Mouse (Mus musculus): Measurements from ENCODE around the gene Gpr176.

The Gpr176 gene

DNA sequence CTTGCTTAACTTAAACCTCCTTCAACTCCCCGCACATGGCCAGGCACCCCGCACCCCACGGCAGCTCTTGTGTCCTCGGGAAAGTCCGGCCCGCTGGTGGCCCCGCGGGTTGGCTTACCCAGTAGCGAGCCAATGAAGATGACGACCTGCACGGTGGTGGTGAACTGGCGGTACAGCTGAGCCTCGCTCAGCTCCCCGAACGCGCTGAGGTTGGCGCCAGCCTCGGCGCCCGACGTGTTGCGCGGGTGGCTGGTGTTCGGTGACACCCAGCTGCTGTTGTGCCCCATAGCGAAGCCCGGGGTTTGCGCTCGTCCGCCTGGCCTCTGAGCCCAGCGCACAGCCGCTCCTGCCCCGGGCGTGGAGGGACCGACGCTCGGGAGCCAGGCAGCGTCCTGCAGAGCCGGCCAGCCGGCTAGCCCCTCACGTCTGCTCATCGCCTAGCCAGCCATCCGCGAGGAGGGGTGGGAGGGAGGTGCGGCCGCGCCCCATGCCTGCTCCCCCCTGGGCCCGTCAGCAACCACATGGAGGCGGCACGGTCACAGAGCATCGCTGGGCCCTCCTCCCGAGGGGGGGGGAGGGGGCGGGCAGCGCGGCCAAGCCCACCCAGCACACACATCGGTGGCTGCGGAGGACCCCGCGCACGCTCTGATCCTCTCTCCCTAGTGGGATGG lies at the start of gene Gpr176:
Gene Gpr176 (minus strand): TSS at position 519 of the 671 bp plus-strand sequence.
- DNase-seq (ENCODE audit: extremely low read depth, low read depth, low spot score): no peak

GRCm38 (mm10) chr2:118422385-118422784 lies 49.2 kb upstream of the Gpr176 start:
- DNase-seq (ENCODE audit: extremely low read depth, low read depth, low spot score): no peak

GRCm38 (mm10) chr2:118421951-118422350 lies 48.7 kb upstream of the Gpr176 start:
- no peak for DNase-seq (ENCODE audit: extremely low read depth, low read depth, low spot score)

DNA sequence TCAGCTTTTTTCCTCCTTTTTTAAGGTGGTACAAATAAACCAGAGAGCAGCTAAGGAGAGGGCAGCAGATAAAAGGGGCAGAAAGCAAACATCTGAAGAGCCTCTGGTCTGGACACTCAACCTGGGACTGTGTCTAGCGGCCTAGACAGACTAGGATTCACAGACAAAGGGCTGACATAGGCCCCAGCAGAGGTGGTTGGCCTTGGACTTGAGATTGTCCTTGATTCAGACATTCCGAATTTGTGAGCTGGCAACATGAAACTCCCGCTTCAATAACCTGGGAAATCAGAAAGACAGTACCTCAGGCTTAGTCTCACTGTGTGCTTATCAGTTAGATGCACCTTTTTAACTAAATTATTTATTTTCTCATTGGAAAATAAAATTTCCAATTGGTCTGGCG lies 44.9 kb upstream of the Gpr176 start:
- DNase-seq (ENCODE audit: extremely low read depth, low read depth, low spot score): no peak

GRCm38 (mm10) chr2:118415601-118416355 lies 42.6 kb upstream of the Gpr176 start:
- DNase-seq (ENCODE audit: extremely low read depth, low read depth, low spot score): no peak

DNA sequence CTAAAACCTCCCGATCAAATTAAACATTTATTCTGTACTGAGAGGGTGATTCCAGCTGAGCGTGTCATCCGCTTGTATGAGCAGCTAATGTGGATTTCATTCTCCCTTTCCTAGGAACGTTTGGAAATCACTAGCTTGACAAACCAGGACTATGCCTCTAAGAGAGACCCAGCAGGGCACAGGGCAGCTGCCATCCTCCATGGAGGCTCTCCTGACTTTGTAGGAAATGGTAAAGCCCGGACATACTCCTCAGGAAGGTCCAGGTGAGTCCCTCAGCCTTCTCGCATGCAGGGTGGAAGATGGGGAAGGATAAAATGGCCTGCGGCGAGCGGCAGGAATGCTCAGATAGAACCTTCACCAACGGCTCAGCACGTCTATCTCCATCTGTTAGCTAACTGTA lies 39.6 kb upstream of the Gpr176 start:
- no peak for DNase-seq (ENCODE audit: extremely low read depth, low read depth, low spot score)

GRCm38 (mm10) chr2:118408336-118408895 lies 35.2 kb upstream of the Gpr176 start:
- no peak for DNase-seq (ENCODE audit: extremely low read depth, low read depth, low spot score)

- DNase-seq (ENCODE audit: extremely low read depth, low read depth, low spot score): no peak
These were observed 33.6 kb upstream of the Gpr176 start for GRCm38 (mm10) chr2:118406811-118407210.

DNA sequence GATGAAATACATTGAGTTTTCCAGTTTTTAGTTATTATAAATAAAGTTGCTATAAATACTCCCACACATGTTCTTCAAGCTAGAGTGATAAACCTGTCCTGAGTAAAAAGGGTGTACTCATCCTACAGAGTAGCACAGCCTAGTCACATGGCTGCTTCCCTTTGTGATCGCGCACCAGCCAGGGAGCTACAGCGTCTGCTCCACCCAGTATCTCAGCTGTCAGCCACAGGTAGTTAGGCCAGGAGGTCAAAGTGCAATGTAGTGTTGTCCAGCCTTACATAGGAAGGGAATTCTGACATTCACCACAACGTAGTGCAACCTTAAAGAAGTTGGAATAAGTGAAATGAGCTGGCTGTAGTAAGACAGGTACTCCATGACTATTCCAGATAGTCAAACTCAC lies 32.3 kb upstream of the Gpr176 start:
- DNase-seq (ENCODE audit: extremely low read depth, low read depth, low spot score): no peak

GRCm38 (mm10) chr2:118404336-118404735 lies 31.1 kb upstream of the Gpr176 start:
- no peak for DNase-seq (ENCODE audit: extremely low read depth, low read depth, low spot score)

DNA sequence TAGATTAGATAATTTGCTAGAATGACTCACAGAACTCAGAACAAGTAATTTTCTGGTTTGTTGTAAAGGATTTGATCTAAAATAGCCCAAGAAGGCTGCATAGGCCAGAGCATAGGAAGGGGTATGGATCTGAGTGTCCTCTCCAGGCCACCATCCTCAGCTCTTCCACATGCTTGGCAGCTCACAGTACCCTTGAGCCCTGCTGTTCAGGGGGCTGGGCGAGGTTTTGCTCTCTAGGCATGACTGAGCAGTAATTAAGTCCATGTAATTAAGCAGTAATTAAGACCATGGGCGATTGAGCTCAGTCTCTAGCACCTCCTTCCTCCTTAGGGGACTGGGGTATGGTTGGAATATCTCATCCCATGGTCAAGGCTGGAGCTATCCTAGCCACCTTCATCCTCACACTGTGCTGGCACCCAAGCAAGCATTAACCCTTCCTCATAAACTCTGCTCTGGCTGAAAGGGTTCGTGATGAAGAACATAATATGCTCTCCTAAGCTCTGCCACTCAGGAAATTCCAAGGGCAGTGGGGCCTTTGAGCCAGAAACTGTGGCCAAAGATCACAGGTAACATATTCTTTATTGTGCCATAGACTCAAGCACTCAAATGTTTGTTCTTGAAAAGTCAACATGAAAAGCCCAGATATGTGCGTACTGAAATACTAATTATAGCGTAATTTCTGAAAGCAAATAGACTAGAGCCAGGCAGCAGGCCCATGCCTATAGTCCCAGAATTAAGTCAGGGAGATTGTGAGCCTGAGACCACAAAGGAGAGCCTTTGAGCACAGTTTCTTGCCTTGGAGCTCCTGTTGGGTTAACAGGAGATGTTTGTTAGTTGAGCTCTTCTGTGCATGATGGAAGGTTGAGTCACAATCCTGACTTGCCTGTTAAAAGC lies 28.9 kb upstream of the Gpr176 start:
- no peak for DNase-seq (ENCODE audit: extremely low read depth, low read depth, low spot score)

DNA sequence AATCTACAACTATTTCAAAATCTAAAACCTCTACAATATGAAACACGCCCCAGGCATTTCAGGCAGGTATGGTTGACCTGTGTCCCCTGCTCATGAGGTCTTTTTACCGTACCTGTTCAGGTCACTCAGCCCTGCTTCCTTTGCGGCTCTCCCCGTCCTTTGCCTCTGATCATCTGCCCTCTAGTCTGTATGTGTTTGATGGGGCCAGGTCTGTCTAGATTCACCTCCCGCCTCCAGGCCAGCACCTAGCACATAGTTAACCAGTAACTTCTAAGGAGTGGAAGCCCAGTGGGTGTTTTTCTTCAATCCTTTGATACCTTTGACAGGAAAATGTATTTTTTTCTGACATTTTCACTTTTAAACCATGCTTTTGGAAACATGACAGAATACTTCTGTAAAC lies 26.5 kb upstream of the Gpr176 start:
- no peak for DNase-seq (ENCODE audit: extremely low read depth, low read depth, low spot score)

GRCm38 (mm10) chr2:118391201-118391600 lies 18.0 kb upstream of the Gpr176 start:
- DNase-seq (ENCODE audit: extremely low read depth, low read depth, low spot score): no peak

GRCm38 (mm10) chr2:118390072-118390471 lies 16.9 kb upstream of the Gpr176 start:
- DNase-seq (ENCODE audit: extremely low read depth, low read depth, low spot score): no peak

DNA sequence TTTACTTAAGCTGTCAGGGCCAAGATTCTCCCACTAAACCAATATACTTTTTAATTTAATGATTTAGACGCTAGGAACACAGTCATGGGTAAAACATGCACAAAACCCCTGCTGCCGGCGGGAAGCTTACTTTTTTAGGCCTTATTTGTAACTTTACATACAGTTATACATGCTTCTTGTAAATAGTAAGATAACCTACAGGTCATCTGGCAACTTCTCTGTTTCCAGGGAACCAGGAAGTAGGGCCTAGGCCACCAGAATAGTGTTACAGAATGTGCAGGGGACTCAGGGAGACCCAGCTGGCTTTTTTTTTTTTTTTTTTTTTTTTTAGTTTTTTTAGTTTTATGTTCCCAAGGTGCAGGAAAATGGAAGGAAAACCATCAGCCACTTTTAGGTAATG lies 16.4 kb upstream of the Gpr176 start:
- no peak for DNase-seq (ENCODE audit: extremely low read depth, low read depth, low spot score)

GRCm38 (mm10) chr2:118388341-118389335 lies 15.4 kb upstream of the Gpr176 start, which contains the start of gene Eif2ak4:
TSS of gene Eif2ak4 (plus strand) at chr2:118388618.
- DNase-seq (ENCODE audit: extremely low read depth, low read depth, low spot score): peak; percentile 78

- no peak for DNase-seq (ENCODE audit: extremely low read depth, low read depth, low spot score)
These were observed 10.2 kb upstream of the Gpr176 start for GRCm38 (mm10) chr2:118383387-118383786.

DNA sequence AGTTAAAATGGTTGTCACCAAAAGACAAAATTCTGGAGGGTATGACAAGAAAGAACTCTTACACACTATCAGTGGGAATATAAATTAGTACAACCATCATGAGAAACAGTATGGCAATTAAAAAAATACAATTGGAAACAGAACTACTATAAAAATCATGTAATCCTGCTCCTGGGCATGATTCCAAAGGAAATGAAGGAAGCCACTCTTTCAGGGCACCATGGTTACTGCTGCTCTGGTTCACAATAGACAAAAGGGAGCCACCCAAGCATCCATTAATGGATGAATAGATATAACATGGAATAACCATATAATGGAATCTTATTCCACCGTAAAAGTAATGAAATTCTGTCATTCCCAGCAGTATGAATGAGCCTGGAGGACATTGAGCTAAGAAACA lies 6.5 kb upstream of the Gpr176 start:
- DNase-seq (ENCODE audit: extremely low read depth, low read depth, low spot score): no peak

DNA sequence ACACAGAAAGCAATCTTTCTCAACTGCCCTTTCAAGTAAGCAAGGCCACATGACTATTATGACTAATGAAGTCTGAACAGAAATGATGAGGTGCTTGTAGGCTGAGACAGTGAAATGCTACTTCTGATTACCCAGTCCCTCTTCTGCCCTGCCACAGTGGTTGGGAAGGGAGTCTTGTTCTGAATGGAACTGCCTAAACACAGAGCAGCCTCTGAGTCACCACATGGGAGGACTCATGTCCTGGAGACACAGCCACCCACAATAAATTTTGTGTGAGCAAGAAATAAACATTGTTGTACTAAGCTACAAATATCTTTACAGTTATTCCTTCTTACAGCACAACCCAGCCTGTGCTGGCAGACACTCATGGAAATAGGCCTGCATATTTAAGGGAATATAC lies 2.7 kb upstream of the Gpr176 start:
- no peak for DNase-seq (ENCODE audit: extremely low read depth, low read depth, low spot score)

DNA sequence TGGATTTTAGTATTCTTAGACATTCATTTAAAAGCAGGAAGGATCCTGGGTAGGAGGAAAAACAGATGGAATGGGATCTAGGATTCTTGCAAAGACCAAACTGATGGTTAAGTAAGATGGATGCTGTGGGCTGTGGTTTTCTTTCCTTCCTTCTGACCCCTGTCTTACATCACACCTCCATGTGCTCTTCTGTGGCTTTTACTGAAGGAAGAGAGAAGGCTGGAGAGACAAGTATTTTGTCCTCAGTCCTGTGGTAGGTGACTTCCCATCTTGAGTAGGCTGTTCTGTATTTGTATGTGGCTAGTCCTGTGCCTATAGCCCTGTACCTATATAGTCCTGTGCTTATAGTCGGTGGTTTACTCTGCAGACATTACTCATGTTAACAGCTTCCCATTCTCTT lies 2.3 kb upstream of the Gpr176 start:
- DNase-seq (ENCODE audit: extremely low read depth, low read depth, low spot score): no peak

Measured in fat pad, adult 2 months (tissue).